Mouse (Mus musculus) 3T3-L1 (cell line): ENCODE results near the gene Opalin.
A peak's percentile ranks its signal among the peaks of the same experiment; 100 is the strongest.

Experiments used
- DNase-seq: peaks from one replicate; pipeline ENCODE4 v3.0.0-alpha.2; 2015; ENCODE audit warnings: low read depth, low spot score

The Opalin gene

DNA sequence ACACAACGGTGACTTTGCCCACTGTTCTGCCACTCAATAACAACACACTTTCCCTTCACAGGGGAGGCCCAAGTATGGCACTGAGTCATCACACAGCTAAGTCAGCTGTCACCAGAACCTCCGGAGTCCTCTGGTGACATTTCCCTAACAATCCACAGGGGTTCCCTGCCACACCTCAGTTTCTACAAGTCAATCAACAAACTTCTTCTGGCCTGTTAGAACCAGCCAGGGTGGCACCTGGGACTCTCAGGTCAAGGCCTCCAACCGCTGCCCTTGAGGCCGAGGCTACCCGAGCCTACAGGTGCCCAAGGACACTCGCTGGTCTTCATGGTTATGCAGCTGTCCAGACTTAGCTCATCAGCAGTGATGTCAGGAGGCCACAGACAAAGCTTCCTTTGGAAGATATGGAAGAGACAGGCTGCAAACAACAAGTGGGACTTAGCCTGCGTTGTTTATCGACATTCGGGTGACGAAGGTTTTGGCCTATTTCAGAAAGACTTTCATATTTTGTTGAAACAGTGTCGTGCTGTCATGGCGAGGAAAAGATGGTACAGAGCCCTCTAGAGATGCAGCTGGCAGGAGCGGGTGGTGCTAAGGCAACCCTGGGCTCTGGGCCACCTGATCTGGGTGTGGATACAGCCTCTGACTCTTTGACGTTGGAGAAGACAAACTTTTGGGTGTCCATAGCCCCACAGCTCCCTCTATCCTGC is 3.0 kb downstream of the Opalin start:
- DNase-seq, result no peak

GRCm38 (mm10) chr19:41071500-41071899 is 5.4 kb downstream of the Opalin start:
- peak; percentile 92 for DNase-seq

DNA sequence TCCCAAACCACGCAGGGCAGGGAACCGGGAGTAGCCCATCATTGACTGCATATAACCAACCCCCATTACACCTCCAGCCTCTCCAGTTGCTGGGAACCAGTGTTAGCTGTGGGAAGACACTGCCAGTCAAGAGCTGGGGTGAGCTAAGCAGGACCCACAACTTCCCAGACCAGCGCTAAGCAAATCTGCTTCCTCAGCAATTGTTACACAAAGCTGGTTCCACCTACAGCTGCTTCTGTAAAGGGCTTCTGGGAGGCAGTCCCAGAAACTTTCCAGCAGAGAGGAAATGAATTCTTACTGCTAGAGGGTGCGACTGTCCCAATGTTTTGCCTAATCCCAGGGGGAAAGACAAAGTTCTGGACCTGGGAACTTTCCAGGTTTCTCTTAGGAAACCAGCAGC is 22.2 kb downstream of the Opalin start:
- DNase-seq, result no peak

DNA sequence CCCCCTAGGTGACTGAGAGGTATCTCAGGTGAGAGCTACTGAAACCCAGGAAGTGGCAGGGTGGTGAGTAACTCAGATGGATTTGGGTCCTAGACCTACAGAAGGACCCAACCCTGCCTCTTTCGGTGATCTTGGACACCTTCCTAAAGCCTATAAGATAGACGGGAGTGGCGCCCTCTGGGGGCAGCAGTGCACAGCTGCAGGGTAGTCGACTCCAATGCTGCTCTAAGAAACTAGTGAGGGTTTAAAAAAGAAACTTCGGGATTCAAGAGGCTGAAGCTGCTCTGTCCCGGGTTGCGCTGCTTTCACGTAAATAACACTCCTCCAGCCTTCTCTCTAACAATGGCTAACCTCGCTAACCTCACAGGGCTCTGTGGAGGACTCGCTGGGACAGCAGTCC is 23.4 kb downstream of the Opalin start:
- DNase-seq, result no peak

DNA sequence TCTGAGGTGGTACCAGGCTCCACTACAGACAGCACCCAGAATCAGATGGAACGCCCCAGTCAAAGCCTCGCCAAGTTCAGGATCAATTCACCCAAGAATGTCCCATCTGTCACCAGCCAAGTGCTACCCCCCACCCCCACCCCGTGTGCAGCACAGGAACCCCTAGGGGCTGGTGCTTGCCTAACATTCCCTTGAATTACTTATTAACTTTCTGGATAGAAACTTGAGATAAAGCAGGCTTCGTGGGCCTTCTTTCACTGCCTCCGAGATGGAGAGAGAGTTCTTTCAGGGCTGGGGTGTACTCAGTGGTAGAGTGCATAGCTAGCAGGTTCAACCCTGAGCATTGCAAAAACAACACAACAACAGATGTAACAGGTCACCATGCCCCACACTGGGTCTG is 24.7 kb downstream of the Opalin start:
- no peak for DNase-seq

GRCm38 (mm10) chr19:41051714-41052113 is 25.2 kb downstream of the Opalin start:
- no peak for DNase-seq

DNA sequence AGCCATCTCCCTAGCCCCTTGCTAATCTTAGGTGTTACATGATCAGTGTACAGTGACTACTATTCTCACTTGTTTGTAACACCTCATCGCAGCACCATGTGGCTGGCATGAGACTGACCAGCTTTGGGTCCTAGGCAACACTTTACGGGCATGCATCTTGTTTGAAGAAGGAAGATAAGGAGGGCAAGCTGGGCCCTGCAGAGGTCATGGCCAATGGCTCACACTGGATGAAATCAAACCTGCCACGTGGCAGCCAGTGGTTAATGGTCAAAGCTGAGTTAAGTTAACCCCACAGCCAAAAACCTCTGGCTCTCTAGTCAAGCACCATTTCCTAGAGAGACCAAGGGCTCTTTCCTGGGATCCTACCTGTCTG is 28.7 kb downstream of the Opalin start:
- DNase-seq, result no peak

DNA sequence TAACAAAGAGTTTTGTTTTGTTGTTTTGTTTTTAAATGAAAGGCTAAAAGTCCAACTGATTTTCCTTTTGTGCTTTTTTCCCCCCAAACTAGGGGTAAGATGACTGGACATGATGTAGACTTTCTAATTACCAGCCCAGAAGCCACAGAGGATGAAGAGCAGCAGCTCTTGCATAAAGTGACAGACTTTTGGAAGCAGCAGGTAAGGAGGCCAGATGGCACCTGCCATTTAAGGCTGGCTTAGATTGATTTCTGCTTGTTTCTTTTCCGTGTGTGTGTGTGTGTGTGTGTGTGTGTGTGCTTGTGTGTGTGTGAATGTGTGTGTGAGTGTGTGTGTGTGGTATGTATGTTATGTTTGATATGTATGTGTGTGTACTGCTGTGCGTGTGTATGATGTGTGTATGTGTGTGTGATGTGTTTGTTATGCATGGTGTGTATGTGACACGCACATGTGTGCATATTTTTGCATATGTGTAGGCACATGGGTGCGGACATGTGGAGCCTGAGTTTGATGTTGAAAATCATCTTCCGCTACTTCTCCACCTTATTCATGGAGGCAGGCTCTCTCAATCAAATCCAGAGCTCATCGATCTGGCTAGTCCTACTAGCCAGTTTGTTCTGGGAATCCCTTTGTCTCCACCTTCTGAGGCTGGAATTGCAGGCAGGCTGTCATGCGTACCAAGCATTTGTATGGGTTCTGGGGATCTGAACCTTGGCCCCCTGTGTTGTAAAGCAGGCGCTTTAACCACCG is 29.3 kb downstream of the Opalin start:
- DNase-seq, result no peak

DNA sequence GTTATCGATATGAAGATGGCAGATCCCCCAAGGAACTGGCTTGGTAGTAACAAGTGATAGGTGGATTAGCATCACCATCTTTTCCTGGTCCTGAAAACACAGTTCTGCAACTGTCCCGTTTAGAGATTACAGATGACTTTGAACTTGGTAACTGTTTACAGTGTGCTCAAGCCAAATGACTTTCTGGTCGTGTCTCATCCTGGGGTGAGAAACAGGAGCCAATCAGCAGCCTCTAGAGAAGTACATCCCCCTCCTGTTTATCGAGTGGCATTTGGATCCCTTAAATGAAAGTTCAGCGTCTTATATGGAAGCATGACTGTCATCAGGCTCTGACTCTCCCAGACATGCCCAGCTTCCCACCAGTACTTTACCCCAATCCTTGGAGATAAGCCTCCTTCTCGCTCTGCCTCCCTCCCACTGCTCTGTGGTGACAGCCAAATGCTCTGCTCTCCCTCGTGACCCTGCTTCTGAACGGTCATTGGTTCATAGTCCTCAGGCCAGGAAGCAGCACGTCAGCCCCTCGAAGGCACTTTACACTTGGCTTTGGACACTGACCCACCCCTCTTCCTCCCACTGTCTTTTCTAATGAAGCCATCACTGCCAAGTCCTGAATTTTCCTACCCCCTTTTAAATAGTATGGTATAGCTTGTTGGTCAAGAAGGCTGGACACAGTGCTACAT is 31.7 kb downstream of the Opalin start:
- DNase-seq, result no peak

GRCm38 (mm10) chr19:41039110-41039509 is 37.8 kb downstream of the Opalin start:
- DNase-seq, result no peak

DNA sequence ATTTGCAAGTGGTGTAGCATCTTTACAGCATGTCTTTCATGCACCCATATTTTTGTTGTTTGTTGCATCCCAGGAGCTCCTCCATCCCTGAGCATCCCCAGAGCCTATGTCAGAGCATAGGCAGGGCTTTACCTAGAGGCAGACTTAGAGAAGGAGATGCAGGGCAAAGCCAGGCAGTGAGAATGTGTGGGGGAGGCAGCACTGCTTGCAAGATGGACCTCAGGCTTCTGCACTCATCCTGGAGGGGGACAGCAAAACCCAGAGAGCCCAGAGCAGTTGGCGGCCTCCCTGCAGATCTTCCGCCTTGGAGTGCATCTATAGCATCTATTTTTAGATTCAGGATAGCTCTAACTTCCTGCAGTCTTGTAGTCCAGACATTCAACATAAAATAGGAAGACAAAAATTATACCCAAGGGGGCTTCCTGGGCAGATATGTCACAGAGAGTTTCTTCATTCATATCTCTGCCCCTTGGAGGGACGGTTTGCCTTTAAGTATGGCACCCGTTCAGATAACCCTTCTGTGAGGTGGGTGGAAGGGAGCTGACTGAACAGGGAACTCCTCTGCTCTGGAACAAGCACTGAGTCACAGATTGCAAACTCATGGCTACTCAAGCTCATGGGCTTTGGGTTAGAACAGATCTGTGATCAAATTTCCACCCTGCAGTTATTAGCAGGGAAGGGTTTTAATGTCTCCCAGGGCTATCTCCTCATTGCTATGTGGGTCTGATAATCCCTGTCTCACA is 40.9 kb downstream of the Opalin start:
- DNase-seq, result no peak

DNA sequence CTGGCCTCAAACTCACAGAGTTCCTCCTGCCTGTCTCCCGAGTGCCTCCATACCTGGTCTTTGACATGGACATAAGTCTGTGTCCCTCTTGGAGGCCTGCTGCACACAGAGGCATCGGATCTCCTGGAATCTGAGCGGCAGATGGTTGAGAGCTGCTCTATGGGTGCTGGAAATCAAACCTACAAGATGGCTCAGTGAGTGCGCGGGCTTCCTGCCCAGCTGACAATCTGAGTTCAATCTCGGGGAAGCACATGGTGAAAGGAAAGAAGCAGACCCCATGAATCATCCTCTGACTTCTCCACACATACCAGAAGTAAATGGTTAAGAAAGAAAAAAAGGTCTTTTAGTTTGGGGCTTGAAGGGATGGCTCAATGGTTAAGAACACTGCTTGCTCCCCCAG is 45.0 kb downstream of the Opalin start:
- DNase-seq, result no peak

DNA sequence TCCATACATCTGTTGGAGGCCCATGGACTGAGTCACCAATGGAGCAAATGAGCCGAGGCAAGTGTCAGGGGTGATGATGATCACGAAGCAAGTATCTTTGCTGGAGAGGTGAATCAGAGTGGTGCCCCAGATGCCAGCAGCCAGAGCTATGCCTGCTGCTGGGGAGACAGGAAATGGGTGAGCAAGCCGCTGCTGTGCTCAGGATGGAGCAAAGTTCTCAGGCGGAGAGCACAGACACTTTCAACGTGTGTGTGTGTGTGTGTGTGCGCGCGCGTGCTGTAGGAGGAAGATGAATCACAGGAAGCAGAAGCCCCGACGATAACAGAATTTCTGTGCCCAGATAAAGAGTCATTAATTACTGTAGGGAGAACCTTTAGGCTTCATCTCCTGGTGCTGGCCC is 45.9 kb downstream of the Opalin start:
- DNase-seq, result peak; percentile 29

GRCm38 (mm10) chr19:41030161-41030560 is 46.8 kb downstream of the Opalin start:
- no peak for DNase-seq

GRCm38 (mm10) chr19:41029219-41029618 is 47.7 kb downstream of the Opalin start, which contains the start of gene Dntt:
Gene Dntt (plus strand): TSS chr19:41029275.
- DNase-seq, result no peak

GRCm38 (mm10) chr19:41027601-41028000 is 49.3 kb downstream of the Opalin start:
- no peak for DNase-seq

GRCm38 (mm10) chr19:41027024-41027423 is 49.9 kb downstream of the Opalin start:
- no peak for DNase-seq

DNA sequence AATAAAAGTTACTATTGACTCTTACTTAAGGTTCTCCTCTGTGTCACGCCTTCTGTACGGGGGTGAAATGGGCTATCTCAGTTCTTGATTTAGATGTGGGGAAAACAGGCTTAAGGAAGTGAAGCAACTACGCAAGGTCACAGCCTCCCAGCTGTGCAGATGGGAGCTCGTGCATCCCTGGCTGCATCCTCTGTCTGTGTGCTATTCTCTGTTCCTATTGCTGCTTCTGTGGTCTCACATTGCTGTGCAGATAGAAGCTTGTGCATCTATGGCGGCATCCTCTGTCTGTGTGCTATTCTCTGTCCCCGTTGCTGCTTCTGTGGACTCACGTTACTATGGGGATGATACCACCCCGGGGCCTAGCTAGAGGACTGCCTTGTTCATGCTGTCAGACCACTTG is 50.4 kb downstream of the Opalin start:
- DNase-seq, result no peak

- DNase-seq, result no peak
Measured at GRCm38 (mm10) chr19:41022244-41022643, 54.7 kb downstream of the Opalin start.

DNA sequence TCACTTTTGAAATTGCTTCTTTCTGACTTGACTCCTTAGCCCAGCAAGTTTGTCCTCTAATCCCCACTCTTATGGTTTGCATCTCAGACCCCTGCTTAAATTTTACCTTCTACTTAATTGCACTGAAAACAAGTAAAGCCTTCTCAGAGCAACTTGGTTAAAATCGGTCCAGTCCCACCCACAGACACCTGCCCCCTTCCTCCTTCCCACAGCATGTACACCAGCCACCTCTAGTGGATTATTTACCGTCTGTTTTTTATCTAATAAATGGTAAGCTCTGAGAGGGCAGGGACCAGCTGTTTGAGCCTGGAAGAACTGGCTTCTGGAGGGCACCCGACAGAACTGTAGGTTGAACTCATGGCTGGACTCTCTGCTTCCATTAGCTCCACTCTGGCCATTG is 56.4 kb downstream of the Opalin start:
- no peak for DNase-seq

- no peak for DNase-seq
Measured at GRCm38 (mm10) chr19:41019164-41019675, 57.7 kb downstream of the Opalin start.
